Mouse (Mus musculus): ENCODE results near the gene Lamc2. TPM values are rescaled to one million over a fixed set of nuclear protein-coding genes. Genes with fewer than 3 reads are reported as not detected.

Gene Lamc2
- not detected in 2 replicates for total RNA-seq (2023)

DNA sequence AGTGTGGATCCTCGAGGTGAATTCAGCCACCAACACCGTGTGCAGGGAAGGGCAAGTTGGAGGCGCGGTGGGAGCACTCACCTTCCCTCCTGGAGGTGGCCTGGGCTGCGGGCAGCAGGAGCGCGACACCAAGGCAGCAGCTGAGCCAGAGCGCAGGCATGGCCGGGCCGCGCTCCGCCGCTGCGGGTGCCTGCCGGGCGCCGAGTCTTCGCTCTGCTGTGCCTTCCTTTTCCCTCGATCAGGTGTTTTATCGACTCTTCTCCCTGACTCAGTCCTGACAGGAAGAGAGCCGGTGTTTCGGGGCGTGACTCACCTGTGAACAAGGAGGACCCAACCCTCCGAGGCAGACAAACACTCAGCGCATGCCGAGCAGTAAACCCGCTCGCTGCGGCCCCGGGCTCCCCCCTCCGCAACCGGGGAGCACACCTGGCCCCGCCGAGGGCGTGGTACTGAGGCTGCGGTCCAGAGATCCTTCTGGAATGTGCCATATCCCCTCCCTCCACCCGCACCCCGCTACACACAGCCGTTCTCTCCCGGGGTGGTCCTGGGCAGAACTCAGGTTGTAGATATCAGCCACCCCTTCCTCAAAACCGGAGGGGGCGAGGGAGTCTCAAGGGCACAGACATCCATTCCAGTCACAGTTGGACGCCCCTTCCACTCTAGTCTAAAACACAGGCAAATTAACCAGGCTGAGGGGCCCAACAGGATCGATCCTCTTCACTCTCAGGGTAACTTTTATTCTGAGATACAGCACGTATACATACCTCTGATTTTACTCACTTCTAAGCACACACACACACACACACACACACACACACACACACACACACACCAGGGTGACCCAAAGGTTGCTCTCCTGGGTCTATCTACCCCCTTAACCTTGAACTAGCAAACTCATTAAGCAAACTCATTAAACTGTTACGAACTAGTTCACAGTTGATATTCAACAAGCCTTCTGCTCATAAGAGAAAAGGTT lies at the start of gene Lamc2:
Gene Lamc2 (minus strand): TSS at position 620 of the 976 bp plus-strand sequence.

Other genes starting within 250 kb of the Lamc2 start
- not detected in 2 replicates for gene Nmnat2, start 231.5 kb downstream of the Lamc2 start, total RNA-seq (2023)
- 0.95 and 1.1 TPM in 2 replicates for gene Lamc1, start 146.3 kb upstream of the Lamc2 start, total RNA-seq (2023)
- 0.43 and 0.44 TPM in 2 replicates for gene Shcbp1l, start 238.7 kb upstream of the Lamc2 start, total RNA-seq (2023)

Measured in neutrophil, adult 65 days (primary cell).